Mouse (Mus musculus) small intestine, adult 2 months (tissue): ENCODE data around the gene Fgf16. TPM values are rescaled to one million over a fixed set of nuclear protein-coding genes. Genes with fewer than 3 reads are reported as not detected.

Experiments
- H3K27ac ChIP-seq: fragments of 200-500 bp; 2 replicates; pipeline ENCODE4 v1.5.1; 2012; ENCODE audit warnings: low read depth, low read length, control low read depth, inconsistent platforms; ENCODE audit not compliant: insufficient read depth
- H3K27me3 ChIP-seq: fragments of 200-500 bp; 2 replicates; pipeline ENCODE4 v1.6.1; 2012; ENCODE audit warnings: mild to moderate bottlenecking, moderate library complexity, low read length, inconsistent platforms; ENCODE audit not compliant: control insufficient read depth, insufficient read depth
- H3K36me3 ChIP-seq: fragments of 200-500 bp; 2 replicates; pipeline ENCODE4 v1.6.1; 2012; ENCODE audit warnings: mild to moderate bottlenecking, low read length, control low read depth, inconsistent platforms; ENCODE audit not compliant: control insufficient read depth, insufficient read depth
- H3K4me1 ChIP-seq: fragments of 200-500 bp; 2 replicates; pipeline ENCODE4 v1.6.1; 2012; ENCODE audit warnings: low read length, inconsistent platforms, mixed read lengths; ENCODE audit not compliant: control insufficient read depth, insufficient read depth, insufficient read length
- H3K4me3 ChIP-seq: fragments of 200-500 bp; 2 replicates; pipeline ENCODE4 v1.5.1; 2012; ENCODE audit warnings: low read depth, mild to moderate bottlenecking, control low read depth, inconsistent platforms, low read length, moderate library complexity
- CTCF ChIP-seq: fragments of 200-500 bp; IDR thresholded peaks from 2 replicates; pipeline ENCODE4 v1.5.1; 2012; ENCODE audit warnings: low read depth, mild to moderate bottlenecking, control low read depth, inconsistent platforms, low read length, moderate library complexity, mixed read lengths; ENCODE audit not compliant: insufficient replicate concordance, insufficient read length; ENCODE audit errors: extremely low read depth
- POLR2A ChIP-seq: fragments of 200-500 bp; IDR thresholded peaks from 2 replicates; pipeline ENCODE4 v1.6.1; 2012; ENCODE audit warnings: low read depth, mild to moderate bottlenecking, control low read depth, inconsistent platforms, low read length, moderate library complexity
- WGBS: fragments of 180-500 bp; shearing (Covaris S2); methylation state at CpG from one replicate; pipeline ENCODE4 v1.1.7; 2018; 5-methylcytosine and 5-hydroxymethylcytosine counted together
- polyA plus RNA-seq: library from polyadenylated mRNA; depleted of rRNA; stranded (reverse); fragments of >200 nt; gene quantifications from 2 replicates; pipeline ENCODE4 v1.2.3, GENCODE M21; 2012; rRNA removed

Fgf16 gene
- 0.42 TPM in 1 of 2 replicates, not detected in the other for polyA plus RNA-seq

DNA sequence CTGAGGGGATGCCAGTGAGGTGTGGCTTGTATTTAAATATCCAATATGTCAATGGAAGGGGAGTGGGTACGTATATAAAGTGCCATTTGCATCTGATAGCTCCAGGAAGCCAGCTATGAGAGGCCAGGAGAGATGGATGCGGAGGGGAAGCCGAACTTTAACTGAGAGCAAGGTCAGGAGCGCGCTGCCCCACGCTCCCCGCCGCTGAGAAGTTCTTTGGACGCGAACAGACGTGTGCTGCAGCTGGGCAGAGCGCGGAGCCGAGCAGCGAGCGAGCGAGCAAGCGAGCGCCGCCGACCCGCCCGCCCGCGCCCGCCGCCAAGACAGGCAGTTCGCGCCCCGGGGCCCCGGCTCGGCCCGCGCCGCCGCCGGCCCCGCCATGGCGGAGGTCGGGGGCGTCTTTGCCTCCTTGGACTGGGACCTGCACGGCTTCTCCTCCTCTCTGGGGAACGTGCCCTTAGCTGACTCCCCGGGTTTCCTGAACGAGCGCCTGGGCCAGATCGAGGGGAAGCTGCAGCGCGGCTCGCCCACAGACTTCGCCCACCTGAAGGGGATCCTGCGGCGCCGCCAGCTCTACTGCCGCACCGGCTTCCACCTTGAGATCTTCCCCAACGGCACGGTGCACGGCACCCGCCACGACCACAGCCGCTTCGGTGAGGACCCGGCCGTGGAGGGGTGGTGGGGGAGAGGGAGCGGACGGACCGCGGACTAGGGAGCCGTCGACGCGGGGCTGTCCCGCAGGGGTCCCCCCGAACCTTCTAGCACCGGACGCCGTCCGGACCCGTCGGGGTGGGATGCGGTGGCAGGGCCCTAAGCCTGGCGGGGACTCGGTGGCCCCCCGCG is at the start of gene Fgf16:
Gene Fgf16, plus strand, starts transcription at position 118 of the 843 bp plus-strand sequence.
- H3K27ac ChIP-seq: no peak within 1 kb of the TSS
- TF ChIP-seq CTCF (no peak), POLR2A (no peak)
- peaks cover 14% of the 10 kb centered on the region for H3K27me3 ChIP-seq
- H3K4me3 ChIP-seq: peak within 1 kb of the TSS; percentile 65
- 15% methylated on average over 66 of the region's 86 CpGs for WGBS
- H3K36me3 ChIP-seq: no peaks in the 10 kb centered on the region
- H3K4me1 ChIP-seq: peaks cover 5% of the 10 kb centered on the region; the same call in 1 of the 2 replicates

DNA sequence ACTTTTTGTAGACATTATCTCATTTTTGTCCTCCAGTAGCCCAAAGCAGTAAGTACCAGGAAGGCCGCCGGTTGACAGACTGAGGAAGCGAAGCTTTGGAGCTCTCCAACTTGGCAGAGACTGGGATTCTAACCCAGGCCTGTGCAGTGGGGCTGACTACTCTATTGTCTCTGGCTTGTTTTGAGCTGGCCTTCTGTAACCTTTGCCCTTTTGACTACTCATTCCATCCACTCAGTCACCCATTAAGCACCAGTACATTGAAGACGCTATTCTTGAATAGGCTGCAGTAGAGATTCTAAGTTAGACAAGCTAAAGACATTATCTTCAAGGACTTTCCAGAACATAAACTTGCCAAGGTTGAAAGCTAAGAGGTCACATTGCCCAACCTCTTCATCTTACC is 49.3 kb upstream of the Fgf16 start:
- H3K36me3 ChIP-seq: no peaks in the 10 kb centered on the region
- 88% methylated on average over 4 of the region's 4 CpGs for WGBS
- H3K4me1 ChIP-seq: no peaks in the 10 kb centered on the region
- H3K4me3 ChIP-seq: no peak overlapping the region
- H3K27me3 ChIP-seq: no peaks in the 10 kb centered on the region
- no peak overlapping the region for H3K27ac ChIP-seq
- no peak for TF ChIP-seq CTCF
- TF ChIP-seq POLR2A: no peak

DNA sequence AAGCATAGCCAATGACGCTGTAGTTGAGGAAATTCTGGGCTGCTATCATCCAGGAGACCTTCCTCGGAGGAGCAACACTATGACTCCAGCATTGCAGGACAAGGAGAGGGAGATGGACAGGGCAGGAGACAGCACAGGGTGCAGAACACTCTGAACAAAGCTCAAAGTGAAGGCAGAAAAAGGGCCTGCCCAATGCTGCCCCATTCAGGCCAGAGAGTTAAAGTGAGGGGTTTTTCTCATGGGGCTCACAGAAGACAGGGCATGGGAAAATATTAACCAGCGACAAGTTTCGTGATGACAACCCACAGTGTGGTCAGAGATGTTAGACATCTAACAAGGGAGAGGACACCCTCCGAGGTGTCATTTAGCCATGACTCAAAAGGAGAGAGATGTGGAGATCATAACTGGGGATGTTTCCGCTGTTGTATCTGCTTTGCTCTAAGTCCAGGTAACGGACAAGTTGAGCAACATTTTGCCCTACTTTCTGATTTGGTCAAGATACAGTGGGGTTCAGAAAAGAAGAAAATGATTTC is 48.2 kb upstream of the Fgf16 start:
- no peak overlapping the region for H3K27ac ChIP-seq
- H3K27me3 ChIP-seq: no peaks in the 10 kb centered on the region
- H3K4me3 ChIP-seq: no peak overlapping the region
- no peaks in the 10 kb centered on the region for H3K36me3 ChIP-seq
- H3K4me1 ChIP-seq: no peaks in the 10 kb centered on the region
- TF ChIP-seq POLR2A (no peak), CTCF (no peak)
- 92% methylated on average over 7 of the region's 7 CpGs for WGBS

DNA sequence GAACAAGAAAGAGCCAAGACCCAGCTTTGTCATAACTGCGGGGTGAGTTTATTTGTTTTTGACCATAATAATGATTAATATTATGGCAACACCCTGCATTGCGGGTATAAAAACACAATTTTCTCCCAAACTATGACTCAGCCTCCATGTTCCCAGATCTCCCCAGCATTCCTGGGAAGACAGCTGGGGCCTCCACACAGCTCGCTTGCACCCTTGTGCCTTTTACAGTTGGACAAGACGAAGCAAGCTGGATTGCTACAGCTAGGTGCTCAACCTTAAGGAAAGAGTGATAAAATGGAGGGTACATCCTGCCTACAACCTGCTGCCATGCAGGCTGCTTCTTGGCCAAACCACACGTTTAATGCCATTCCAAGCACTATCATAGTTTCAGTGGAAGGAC is 45.7 kb upstream of the Fgf16 start:
- TF ChIP-seq POLR2A (no peak), CTCF (no peak)
- Histone ChIP-seq H3K4me3 (no peak overlapping the region), H3K4me1 (no peaks in the 10 kb centered on the region), H3K36me3 (no peaks in the 10 kb centered on the region), H3K27me3 (no peaks in the 10 kb centered on the region), H3K27ac (no peak overlapping the region)
- 80% methylated on average over 5 of the region's 5 CpGs for WGBS

DNA sequence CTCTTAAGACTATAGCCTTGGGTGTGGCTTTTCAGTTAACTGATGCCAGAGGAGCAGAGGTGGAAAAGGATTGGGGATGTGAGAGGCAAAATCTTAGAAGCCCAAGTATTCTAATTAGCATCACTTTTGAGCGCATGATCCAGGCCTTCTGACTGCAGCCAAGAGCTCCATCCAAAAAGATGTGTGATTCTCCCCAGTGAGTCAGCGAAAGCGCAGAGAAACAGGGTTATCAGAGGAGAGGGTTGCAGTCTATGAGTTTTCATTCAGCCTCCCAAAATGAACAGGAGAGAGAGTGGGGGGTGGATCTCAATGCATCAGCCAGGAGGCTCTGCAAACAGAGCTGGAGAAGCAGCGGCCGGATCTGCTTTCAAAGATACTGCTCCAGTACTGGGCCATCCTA is 45.1 kb upstream of the Fgf16 start:
- Histone ChIP-seq H3K27ac (no peak overlapping the region), H3K36me3 (no peaks in the 10 kb centered on the region), H3K4me1 (no peaks in the 10 kb centered on the region), H3K4me3 (no peak overlapping the region), H3K27me3 (no peaks in the 10 kb centered on the region)
- WGBS: 81% methylated on average over 5 of the region's 5 CpGs
- no peak for TF ChIP-seq CTCF
- TF ChIP-seq POLR2A: no peak

DNA sequence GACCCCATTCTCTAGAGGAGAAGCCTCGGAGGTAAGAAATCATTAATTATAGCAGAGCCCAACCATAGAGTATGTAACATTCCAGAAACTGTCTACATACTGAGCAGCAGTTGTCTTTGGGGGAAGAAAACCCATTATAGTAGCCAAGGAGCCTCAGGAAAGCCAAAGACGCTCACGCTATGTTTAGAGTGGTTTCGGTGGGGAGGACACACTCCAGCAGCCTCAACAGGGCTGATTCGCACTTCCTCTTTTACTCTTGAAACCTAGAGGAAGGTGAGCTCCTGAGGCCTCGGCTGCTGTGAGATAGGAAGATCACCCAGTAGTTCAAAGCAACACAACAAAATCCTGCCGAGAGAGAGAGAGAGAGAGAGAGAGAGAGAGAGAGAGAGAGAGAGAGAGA is 39.9 kb upstream of the Fgf16 start:
- Histone ChIP-seq H3K36me3 (no peaks in the 10 kb centered on the region), H3K27me3 (no peaks in the 10 kb centered on the region), H3K27ac (no peak overlapping the region), H3K4me1 (no peaks in the 10 kb centered on the region), H3K4me3 (no peak overlapping the region)
- TF ChIP-seq CTCF (no peak), POLR2A (no peak)
- WGBS: 67% methylated on average over 7 of the region's 7 CpGs

DNA sequence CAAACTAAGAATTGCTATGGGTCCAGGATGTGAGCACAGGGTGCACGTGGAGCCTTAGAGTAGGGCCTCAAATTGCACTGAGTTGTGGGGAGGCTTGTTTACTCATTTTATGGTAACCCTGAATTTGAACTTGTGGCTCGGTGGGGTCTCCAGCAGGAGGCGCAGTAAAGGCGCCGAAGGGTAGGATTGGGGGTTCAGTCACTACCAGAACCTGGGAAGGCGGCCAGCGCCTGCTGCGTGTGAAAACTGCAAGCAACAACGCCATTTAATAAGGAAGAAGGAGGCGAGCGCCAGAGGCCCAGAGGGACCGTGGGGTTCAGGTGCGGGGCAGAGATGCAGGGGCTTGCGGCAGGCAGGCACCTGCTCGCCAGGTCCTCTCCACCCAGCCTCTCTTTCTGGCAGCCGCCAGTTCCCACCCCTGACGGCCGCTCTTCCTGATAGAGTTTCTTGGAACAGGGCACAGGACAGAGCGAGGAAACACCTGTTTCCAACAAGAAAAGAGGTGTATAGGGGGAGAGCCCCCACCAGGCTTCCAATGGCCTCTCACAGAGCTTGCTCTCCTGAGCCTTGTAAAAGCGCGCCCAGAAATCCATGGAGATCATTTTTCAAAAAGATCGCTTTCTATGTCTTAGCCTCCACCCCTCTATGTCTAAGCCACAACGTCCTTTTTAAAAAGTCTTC is 1.1 kb upstream of the Fgf16 start:
- 9% methylated on average over 23 of the region's 23 CpGs for WGBS
- Histone ChIP-seq H3K4me1 (peaks cover 5% of the 10 kb centered on the region; the same call in 1 of the 2 replicates), H3K27me3 (peaks cover 14% of the 10 kb centered on the region), H3K27ac (no peak overlapping the region), H3K36me3 (no peaks in the 10 kb centered on the region), H3K4me3 (peak overlapping the region; percentile 65)
- TF ChIP-seq CTCF (peak; percentile 10; the same call in 1 of the 2 replicates), POLR2A (no peak)
